Mouse (Mus musculus) left cerebral cortex, postnatal 10 days (tissue): Measurements from ENCODE around the gene Ntn3. TPM values are rescaled to one million over a fixed set of nuclear protein-coding genes. Genes with fewer than 3 reads are reported as not detected.

Experiments used
- DNase-seq, 2 experiments: peaks; one replicate each; pipeline ENCODE4 v3.0.0; 2021 to 2022; ENCODE audit warnings: low spot score in 2 of 2, mixed read lengths in 1 of 2; ENCODE audit errors: extremely low spot score in 1 of 2
- intact Hi-C: fragments of 180-260 bp; cut with DNase I; formaldehyde crosslinking; loops from one replicate; pipeline ENCODE4 v1.15.1; 2025
- total RNA-seq, 2 experiments: library from RNA; stranded (reverse); gene quantifications; 2 replicates each; pipeline ENCODE4 v1.2.3; 2021

The Ntn3 gene
- total RNA-seq, 2 experiments from 2014 or later, result 13.1 to 14.4 TPM

DNA sequence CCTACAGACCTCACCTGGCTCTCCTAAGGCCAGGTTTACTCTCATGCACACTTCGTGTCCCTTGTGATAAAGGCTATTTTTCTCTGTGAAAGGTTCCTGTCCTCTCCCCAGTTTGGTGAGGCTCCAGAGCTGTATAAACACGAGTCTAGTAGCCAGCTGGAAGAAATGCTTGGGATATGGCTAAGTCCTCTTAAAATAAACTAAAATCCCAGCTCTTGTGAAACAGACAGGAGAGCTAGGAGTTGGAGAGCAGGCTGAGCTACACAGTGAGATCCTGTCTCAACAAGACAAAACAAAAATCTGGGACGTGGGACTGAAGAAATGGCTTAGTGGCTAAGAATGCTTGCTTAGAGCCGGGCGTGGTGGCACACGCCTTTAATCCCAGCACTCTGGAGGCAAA is 3.9 kb upstream of the Ntn3 start:
- intact Hi-C loops, result no loop called here
- DNase-seq, result no peak

- intact Hi-C loops, result no loop called here
- no peak for DNase-seq
Measured at GRCm38 (mm10) chr17:24212441-24213018, 3.2 kb upstream of the Ntn3 start.

DNA sequence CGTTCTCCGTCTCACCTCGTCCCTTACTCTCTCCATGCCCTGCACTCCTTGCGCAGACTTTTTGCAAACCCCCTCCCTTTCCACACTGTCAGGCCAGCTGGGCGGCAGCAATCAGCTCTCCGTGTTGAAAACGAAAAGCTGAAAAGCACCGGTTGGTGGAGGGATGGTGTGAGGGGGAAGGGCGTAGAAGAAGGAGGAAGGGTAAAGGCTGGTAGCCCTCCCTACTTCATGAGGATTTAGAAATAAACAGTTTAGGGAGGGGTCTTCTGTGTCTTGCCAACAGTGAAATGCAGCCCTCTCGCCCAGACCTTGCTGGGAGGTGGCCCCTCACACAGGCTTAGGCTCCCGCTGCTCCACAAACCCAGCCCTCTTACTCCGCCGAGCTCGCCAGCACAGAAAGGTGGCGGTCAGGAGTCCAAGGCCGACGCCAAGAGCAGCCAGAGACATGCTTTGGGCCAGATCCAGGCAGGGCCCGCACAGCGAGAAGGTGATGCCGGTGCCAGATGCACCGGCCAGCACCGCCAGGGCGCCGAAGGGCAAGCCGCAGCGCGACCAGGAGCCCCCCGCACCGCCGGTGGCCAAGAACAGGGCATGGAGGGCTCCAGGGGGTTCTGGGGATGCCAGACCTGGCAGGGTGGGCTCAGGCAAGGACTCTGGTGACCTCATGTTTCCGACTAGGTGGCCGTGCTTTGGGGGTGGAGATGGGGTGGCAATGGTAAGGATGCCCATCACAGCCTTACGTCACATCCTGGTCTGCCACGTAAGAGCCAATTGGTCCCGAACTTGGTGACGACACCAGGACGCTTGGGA is 2.5 kb upstream of the Ntn3 start:
- intact Hi-C loops, result no loop called here
- peak; percentile 82 to 89 for DNase-seq

- DNase-seq, result no peak
- intact Hi-C loops, result no loop called here
Measured at GRCm38 (mm10) chr17:24210591-24210990, 1.3 kb upstream of the Ntn3 start.

- no peak for DNase-seq
Measured at GRCm38 (mm10) chr17:24209916-24210240, 547 bp upstream of the Ntn3 start.

GRCm38 (mm10) chr17:24208641-24209042 is 689 bp downstream of the Ntn3 start:
- intact Hi-C loops, result loop anchor here (5.0 kb wide), 1 partner anchor 36 kb away; no protein-coding TSS in a partner anchor
- DNase-seq, result peak in 1 of 2 experiments; percentile 66

More at GRCm38 (mm10) chr17:24209916-24210240, 547 bp upstream of the Ntn3 start:
- intact Hi-C loops, result loop anchor here (5.0 kb wide), 1 partner anchor 38 kb away; no protein-coding TSS in a partner anchor

- intact Hi-C loops, result loop anchor here (5.0 kb wide), 1 partner anchor 36 kb away; no protein-coding TSS in a partner anchor
- DNase-seq, result no peak
Measured at GRCm38 (mm10) chr17:24207768-24208640, 1.3 kb downstream of the Ntn3 start.

DNA sequence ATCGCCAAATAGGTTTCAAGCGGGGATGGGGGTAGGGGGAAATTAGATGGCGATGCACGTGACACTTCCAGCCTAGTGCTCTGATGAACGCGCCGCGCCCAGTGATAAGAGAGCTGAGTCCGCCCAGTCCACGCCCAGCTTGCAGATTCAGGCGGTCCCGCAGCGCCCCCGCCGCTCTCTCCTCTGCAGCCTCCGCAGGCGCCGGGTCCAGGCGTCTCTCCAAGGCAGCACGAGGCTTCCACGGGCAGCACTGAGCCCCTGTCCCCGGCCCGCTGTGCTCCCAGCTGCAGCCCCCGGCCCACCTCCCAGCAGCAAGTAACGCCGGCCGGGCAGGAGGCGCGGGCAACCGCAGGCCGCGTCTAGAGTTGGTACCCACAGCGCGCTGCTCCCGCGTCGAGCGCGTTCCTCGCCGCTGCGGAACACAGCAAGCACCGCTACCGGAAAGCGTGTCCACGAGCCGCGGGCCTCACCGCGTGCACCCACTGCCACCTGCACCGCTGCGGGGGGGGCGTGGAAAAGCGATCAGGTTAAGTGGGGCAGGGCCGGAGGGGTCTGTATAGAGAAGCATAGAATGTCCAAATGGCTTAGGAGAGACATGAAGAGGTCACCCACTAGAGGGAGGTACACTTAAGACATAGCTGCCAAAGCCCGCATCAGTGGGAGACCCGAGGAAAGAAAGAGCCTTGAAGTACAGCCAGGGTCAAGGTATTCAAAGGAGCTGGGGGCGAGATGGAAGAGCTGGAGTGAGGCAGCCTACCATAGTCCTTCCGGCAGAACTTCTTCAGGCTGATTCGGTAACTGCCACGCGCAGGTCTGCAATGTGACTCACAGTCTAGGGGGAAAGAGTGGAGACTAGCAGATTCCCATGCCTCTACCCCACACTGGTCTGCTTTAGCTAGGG is 2.6 kb downstream of the Ntn3 start:
- intact Hi-C loops, result loop anchor here (5.0 kb wide), 1 partner anchor 34 kb away; no protein-coding TSS in a partner anchor

DNA sequence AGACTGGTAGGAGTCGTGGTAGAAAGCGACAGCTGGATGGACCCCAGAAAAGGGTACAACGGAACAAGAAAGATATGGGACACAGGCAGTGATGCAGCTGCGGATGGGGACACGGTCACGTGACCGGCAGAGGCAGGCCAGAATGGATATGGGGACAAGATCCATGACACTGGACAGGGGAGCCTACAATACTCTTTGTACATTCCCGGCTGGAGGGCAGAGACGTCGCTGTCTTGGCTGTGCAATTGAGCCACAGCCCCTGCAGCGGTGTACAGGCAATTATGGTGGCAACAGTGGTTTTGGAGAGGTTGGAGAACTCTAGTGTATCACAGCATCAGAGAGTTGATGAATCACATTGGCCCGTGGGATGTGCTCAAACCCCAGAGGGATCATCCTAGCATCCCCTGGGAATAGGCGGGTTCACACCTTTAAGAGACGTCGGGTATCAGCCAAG is 3.4 kb downstream of the Ntn3 start:
- peak in 1 of 2 experiments; percentile 71 for DNase-seq
- intact Hi-C loops, result loop anchor here (5.0 kb wide), 1 partner anchor 34 kb away; no protein-coding TSS in a partner anchor

More for the DNA sequence above, 2.6 kb downstream of the Ntn3 start:
- DNase-seq, result peak; percentile 77 to 87

GRCm38 (mm10) chr17:24205284-24205888 is 3.9 kb downstream of the Ntn3 start, which contains the start of gene Tbc1d24:
Gene Tbc1d24 (minus strand): TSS chr17:24205562.
- intact Hi-C loops, result loop anchor here (5.0 kb wide), 1 partner anchor 33 kb away; no protein-coding TSS in a partner anchor
- DNase-seq, result peak; percentile 93 to 97

- intact Hi-C loops, result loop anchor here (5.0 kb wide), 1 partner anchor 33 kb away; no protein-coding TSS in a partner anchor
- no peak for DNase-seq
Measured at GRCm38 (mm10) chr17:24204846-24205245, 4.5 kb downstream of the Ntn3 start.

- no peak for DNase-seq
- intact Hi-C loops, result no loop called here
Measured at GRCm38 (mm10) chr17:24203611-24204534, 5.5 kb downstream of the Ntn3 start.

DNA sequence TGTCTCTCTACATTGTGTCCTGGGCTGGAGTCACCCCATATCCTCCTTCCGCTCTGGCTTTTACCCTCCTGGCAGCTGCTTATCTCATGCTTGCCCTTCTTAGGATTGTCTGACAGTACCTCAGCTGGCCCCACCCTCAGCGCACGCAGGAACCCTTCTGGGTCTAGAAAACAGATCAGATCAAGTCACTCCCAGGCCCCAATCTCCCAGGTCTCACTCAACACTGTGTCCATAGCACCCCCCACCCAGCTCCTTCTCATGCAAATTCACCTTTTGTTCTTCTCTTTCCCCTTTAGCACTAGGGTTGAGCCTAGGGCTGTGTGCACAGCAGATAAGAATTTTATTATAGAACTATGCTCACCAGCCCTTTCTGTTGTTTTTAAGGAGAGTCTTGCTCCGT is 6.3 kb downstream of the Ntn3 start:
- DNase-seq, result no peak
- intact Hi-C loops, result no loop called here

DNA sequence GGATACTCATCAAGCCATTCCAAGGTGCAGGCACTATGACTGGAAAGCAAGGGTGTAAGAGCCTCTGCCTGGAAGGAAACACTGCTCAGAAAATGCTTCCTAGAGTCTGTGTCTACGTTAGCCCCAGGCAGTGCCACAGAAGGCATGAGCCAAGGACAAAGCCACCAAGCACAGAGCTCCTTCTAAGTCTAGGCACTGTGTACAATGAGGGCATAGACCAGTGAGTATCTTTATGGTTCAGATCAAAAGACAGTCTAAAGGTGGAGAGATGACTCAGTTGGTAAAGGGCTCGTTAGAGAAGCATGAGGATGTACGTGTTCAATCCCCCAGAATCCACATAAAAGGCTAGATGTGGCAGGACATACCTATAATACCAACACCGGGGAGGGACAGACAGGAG is 8.2 kb downstream of the Ntn3 start:
- intact Hi-C loops, result no loop called here
- DNase-seq, result no peak

GRCm38 (mm10) chr17:24199741-24200140 is 9.6 kb downstream of the Ntn3 start:
- intact Hi-C loops, result no loop called here
- peak in 1 of 2 experiments; percentile 41 for DNase-seq

- intact Hi-C loops, result no loop called here
- peak; percentile 48 to 51 for DNase-seq
Measured at GRCm38 (mm10) chr17:24199252-24199651, 10.1 kb downstream of the Ntn3 start.
